Mouse (Mus musculus) lung, postnatal 0 days (tissue): ENCODE measurements around the gene Ppp1ca.

ENCODE experiments used
- CTCF ChIP-seq: IDR thresholded peaks from 2 replicates; pipeline ENCODE4 v1.5.1; 2016; ENCODE audit warnings: antibody characterized with exemption, mild to moderate bottlenecking
- EP300 ChIP-seq: IDR thresholded peaks from 2 replicates; pipeline ENCODE4 v1.6.1; 2016; ENCODE audit warnings: antibody characterized with exemption, mild to moderate bottlenecking, control low read depth

- TF ChIP-seq CTCF (no peak), EP300 (no peak)
Measured at GRCm38 (mm10) chr19:4166678-4167476, 25.0 kb upstream of the Ppp1ca start.
